Mouse (Mus musculus): Measurements from ENCODE around the gene Adcy5. TPM values are rescaled to one million over a fixed set of nuclear protein-coding genes. Genes with fewer than 3 reads are reported as not detected.

Gene Adcy5
- total and polyA plus RNA-seq, 2 experiments from 2014 or later = 11.3 to 81.4 TPM

DNA sequence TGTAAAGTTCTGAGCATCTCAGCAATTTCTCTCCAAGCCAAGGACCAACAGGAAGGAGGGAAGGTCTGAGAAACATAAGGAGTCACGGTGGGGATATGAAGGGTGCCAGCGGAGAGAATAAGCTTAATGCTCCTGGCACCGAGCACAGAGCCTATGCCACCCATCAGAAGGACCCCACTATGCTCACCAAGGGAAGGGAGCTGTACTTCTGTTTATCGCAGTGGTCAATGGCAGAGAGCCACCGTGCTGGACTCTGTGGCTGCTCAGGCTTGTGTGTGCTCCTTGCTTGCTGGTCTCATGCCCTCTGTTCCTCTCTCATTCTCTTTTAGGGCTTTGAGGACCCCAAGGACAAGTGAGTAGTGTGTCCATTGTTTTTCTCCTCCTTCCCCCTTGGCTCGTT is 123.5 kb downstream of the Adcy5 start:
- Histone ChIP-seq H3K27ac (ENCODE audit: low read depth) (no peak overlapping the region), H3K36me3 (replicated peaks; ENCODE audit: control insufficient read depth, insufficient read depth, low read length) (peaks cover 49% of the 10 kb centered on the region), H3K4me3 (ENCODE audit: low read depth, low read length) (no peak overlapping the region), H3K27me3 (ENCODE audit: control insufficient read depth, insufficient read depth, low read length) (no peaks in the 10 kb centered on the region), H3K9ac (replicated peaks; ENCODE audit: low read depth, low read length) (no peak overlapping the region), H3K4me2 (ENCODE audit: low read depth, low read length) (no peak overlapping the region), H3K4me1 (ENCODE audit: control insufficient read depth, insufficient read depth) (no peaks in the 10 kb centered on the region), H3K9me3 (replicated peaks; ENCODE audit: control insufficient read depth, low read length) (no peaks in the 10 kb centered on the region)
- WGBS = 82% methylated on average over 6 of the region's 6 CpGs
- ATAC-seq (ENCODE audit: insufficient read depth, low read depth) (no peak), DNase-seq (ENCODE audit: low spot score) (no peak)
- no peak for TF ChIP-seq EP300 (IDR thresholded peaks at IDR 0.05; ENCODE audit: low read depth)
- no peak for TF ChIP-seq CTCF (IDR thresholded peaks at IDR 0.05; ENCODE audit: low read depth)

GRCm38 (mm10) chr16:35282456-35282855 is 127.8 kb downstream of the Adcy5 start:
- H3K4me3 ChIP-seq (ENCODE audit: low read depth, low read length) = no peak overlapping the region
- no peaks in the 10 kb centered on the region for H3K27me3 ChIP-seq (ENCODE audit: control insufficient read depth, insufficient read depth, low read length)
- TF ChIP-seq EP300 (IDR thresholded peaks at IDR 0.05; ENCODE audit: low read depth) = no peak
- no peak for TF ChIP-seq CTCF (IDR thresholded peaks at IDR 0.05; ENCODE audit: low read depth)
- H3K36me3 ChIP-seq (replicated peaks; ENCODE audit: control insufficient read depth, insufficient read depth, low read length) = peaks cover 56% of the 10 kb centered on the region
- no peaks in the 10 kb centered on the region for H3K4me1 ChIP-seq (ENCODE audit: control insufficient read depth, insufficient read depth)
- no peak overlapping the region for H3K9ac ChIP-seq (replicated peaks; ENCODE audit: low read depth, low read length)
- DNase-seq (ENCODE audit: low spot score) = no peak
- no peak for ATAC-seq (ENCODE audit: insufficient read depth, low read depth)
- 90% methylated on average over 2 of the region's 2 CpGs for WGBS
- no peaks in the 10 kb centered on the region for H3K9me3 ChIP-seq (replicated peaks; ENCODE audit: control insufficient read depth, low read length)
- no peak overlapping the region for H3K27ac ChIP-seq (ENCODE audit: low read depth)
- H3K4me2 ChIP-seq (ENCODE audit: low read depth, low read length) = no peak overlapping the region

DNA sequence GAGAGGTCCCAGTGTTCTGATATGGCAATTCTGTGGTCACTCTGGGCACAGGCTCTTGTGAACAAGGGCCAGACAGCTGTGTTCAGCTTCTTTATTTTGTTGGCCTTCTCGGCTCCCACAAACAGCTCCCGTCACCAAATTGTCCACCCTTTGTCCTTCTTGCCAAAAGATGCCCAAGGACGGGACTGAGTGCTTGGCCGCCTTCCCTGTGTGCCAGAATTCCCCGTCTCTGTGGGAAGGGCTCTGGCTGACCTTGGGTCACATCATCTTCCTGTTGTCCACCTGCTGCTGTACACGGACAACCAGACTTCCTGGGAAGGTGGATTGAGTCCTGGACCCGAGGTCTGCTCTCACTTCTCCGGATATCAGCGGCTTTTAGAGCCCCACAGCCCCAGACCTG is 131.1 kb downstream of the Adcy5 start:
- H3K36me3 ChIP-seq (replicated peaks; ENCODE audit: control insufficient read depth, insufficient read depth, low read length) = peaks cover 51% of the 10 kb centered on the region
- no peak overlapping the region for H3K4me3 ChIP-seq (ENCODE audit: low read depth, low read length)
- H3K27me3 ChIP-seq (ENCODE audit: control insufficient read depth, insufficient read depth, low read length) = no peaks in the 10 kb centered on the region
- no peak for ATAC-seq (ENCODE audit: insufficient read depth, low read depth)
- H3K9ac ChIP-seq (replicated peaks; ENCODE audit: low read depth, low read length) = no peak overlapping the region
- no peak for DNase-seq (ENCODE audit: low spot score)
- no peaks in the 10 kb centered on the region for H3K4me1 ChIP-seq (ENCODE audit: control insufficient read depth, insufficient read depth)
- no peaks in the 10 kb centered on the region for H3K9me3 ChIP-seq (replicated peaks; ENCODE audit: control insufficient read depth, low read length)
- H3K27ac ChIP-seq (ENCODE audit: low read depth) = no peak overlapping the region
- no peak for TF ChIP-seq CTCF (IDR thresholded peaks at IDR 0.05; ENCODE audit: low read depth)
- TF ChIP-seq EP300 (IDR thresholded peaks at IDR 0.05; ENCODE audit: low read depth) = no peak
- H3K4me2 ChIP-seq (ENCODE audit: low read depth, low read length) = no peak overlapping the region
- 65% methylated on average over 9 of the region's 9 CpGs for WGBS

GRCm38 (mm10) chr16:35287244-35287643 is 132.6 kb downstream of the Adcy5 start:
- no peaks in the 10 kb centered on the region for H3K4me1 ChIP-seq (ENCODE audit: control insufficient read depth, insufficient read depth)
- H3K4me2 ChIP-seq (ENCODE audit: low read depth, low read length) = no peak overlapping the region
- TF ChIP-seq EP300 (IDR thresholded peaks at IDR 0.05; ENCODE audit: low read depth) (no peak), CTCF (IDR thresholded peaks at IDR 0.05; ENCODE audit: low read depth) (no peak)
- no peaks in the 10 kb centered on the region for H3K9me3 ChIP-seq (replicated peaks; ENCODE audit: control insufficient read depth, low read length)
- DNase-seq (ENCODE audit: low spot score) = no peak
- ATAC-seq (ENCODE audit: insufficient read depth, low read depth) = no peak
- H3K36me3 ChIP-seq (replicated peaks; ENCODE audit: control insufficient read depth, insufficient read depth, low read length) = peaks cover 48% of the 10 kb centered on the region
- no peaks in the 10 kb centered on the region for H3K27me3 ChIP-seq (ENCODE audit: control insufficient read depth, insufficient read depth, low read length)
- no peak overlapping the region for H3K9ac ChIP-seq (replicated peaks; ENCODE audit: low read depth, low read length)
- H3K27ac ChIP-seq (ENCODE audit: low read depth) = no peak overlapping the region
- 72% methylated on average over 5 of the region's 5 CpGs for WGBS
- no peak overlapping the region for H3K4me3 ChIP-seq (ENCODE audit: low read depth, low read length)

DNA sequence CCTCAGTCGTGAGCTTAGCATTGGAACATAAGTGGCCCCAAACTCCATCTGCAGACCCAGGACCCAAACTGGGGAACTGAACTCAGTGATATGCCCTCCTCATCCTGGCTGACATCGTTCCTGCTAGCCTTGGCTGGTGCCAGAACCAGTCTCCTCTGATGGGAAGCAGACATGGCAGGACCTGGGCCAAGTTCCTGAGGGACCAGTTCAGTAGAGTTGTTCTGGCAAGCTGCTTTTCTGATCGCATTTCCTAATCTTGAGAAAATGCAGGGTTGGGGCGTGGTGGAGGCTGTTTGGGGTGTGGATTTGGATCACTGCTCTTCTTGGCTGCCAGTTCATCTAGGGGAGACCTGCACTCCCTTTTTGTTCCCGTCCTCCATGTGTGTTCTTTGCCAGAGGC is 143.1 kb downstream of the Adcy5 start:
- 34% methylated on average over 5 of the region's 5 CpGs for WGBS
- peak; percentile 46; the same call in 1 of the 2 replicates for ATAC-seq (ENCODE audit: insufficient read depth, low read depth)
- no peak for DNase-seq (ENCODE audit: low spot score)

DNA sequence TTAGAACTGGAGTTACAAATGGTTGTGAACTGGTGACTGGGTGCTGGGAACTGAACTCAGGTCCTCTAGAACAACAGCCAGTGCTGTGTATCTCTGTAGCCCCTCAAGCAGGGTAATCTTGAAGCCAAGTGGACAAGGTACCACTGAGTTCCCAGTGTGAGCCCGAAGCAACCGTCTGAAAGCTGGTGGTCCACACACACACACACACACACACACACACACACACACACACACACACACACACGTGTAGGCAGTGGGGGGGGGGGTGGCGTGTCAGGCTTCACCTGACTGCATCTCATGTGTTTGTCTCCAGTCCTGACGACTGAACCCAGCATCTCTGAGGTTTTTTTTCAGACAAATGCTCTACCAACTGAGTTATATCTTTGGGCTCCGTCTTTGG is 145.5 kb downstream of the Adcy5 start:
- DNase-seq (ENCODE audit: low spot score) (no peak), ATAC-seq (ENCODE audit: insufficient read depth, low read depth) (no peak)
- TF ChIP-seq CTCF (IDR thresholded peaks at IDR 0.05; ENCODE audit: low read depth) (no peak), EP300 (IDR thresholded peaks at IDR 0.05; ENCODE audit: low read depth) (no peak)
- 89% methylated on average over 5 of the region's 6 CpGs for WGBS
- no peak overlapping the region for H3K27ac ChIP-seq (ENCODE audit: low read depth)
- H3K9ac ChIP-seq (replicated peaks; ENCODE audit: low read depth, low read length) = no peak overlapping the region
- H3K4me2 ChIP-seq (ENCODE audit: low read depth, low read length) = no peak overlapping the region
- H3K36me3 ChIP-seq (replicated peaks; ENCODE audit: control insufficient read depth, insufficient read depth, low read length) = peaks cover 48% of the 10 kb centered on the region
- no peak overlapping the region for H3K4me3 ChIP-seq (ENCODE audit: low read depth, low read length)
- no peaks in the 10 kb centered on the region for H3K27me3 ChIP-seq (ENCODE audit: control insufficient read depth, insufficient read depth, low read length)
- 0 out of 2 replicates have a peak, but pooled peaks cover 5% of the 10 kb centered on the region for H3K4me1 ChIP-seq (ENCODE audit: control insufficient read depth, insufficient read depth)
- no peaks in the 10 kb centered on the region for H3K9me3 ChIP-seq (replicated peaks; ENCODE audit: control insufficient read depth, low read length)

More for the DNA sequence above, 143.1 kb downstream of the Adcy5 start:
- H3K27ac ChIP-seq (ENCODE audit: low read depth) = no peak overlapping the region
- H3K9ac ChIP-seq (replicated peaks; ENCODE audit: low read depth, low read length) = no peak overlapping the region
- no peak overlapping the region for H3K4me3 ChIP-seq (ENCODE audit: low read depth, low read length)
- H3K36me3 ChIP-seq (replicated peaks; ENCODE audit: control insufficient read depth, insufficient read depth, low read length) = peaks cover 43% of the 10 kb centered on the region
- 0 out of 2 replicates have a peak, but pooled peaks have one; percentile 39 for TF ChIP-seq EP300 (IDR thresholded peaks at IDR 0.05; ENCODE audit: low read depth)
- no peak for TF ChIP-seq CTCF (IDR thresholded peaks at IDR 0.05; ENCODE audit: low read depth)
- no peak overlapping the region for H3K4me2 ChIP-seq (ENCODE audit: low read depth, low read length)
- H3K4me1 ChIP-seq (ENCODE audit: control insufficient read depth, insufficient read depth) = 0 out of 2 replicates have a peak, but pooled peaks cover under 1% of the 10 kb centered on the region
- no peaks in the 10 kb centered on the region for H3K27me3 ChIP-seq (ENCODE audit: control insufficient read depth, insufficient read depth, low read length)
- H3K9me3 ChIP-seq (replicated peaks; ENCODE audit: control insufficient read depth, low read length) = no peaks in the 10 kb centered on the region

All from heart, postnatal 0 days (tissue).